Mouse (Mus musculus) forebrain, embryonic 14.5 days (tissue): ENCODE data around the gene Med4. TPM values are rescaled to one million over a fixed set of nuclear protein-coding genes. Genes with fewer than 3 reads are reported as not detected.
A peak's percentile ranks its signal among the peaks of the same experiment; 100 is the strongest.

Experiments used
- ATAC-seq: fragments of 200-750 bp; cut with Nextera tagmentation; 2 replicates; pipeline ENCODE4 v1.8.0; 2017; ENCODE audit warnings: mild to moderate bottlenecking, moderate library complexity
- DNase-seq: peaks from one replicate; pipeline ENCODE4 v3.0.0-alpha.2; 2015; ENCODE audit warnings: low spot score
- H3K27ac ChIP-seq: fragments of 300-500 bp; sonication (generic); 2 replicates; pipeline ENCODE4 v1.5.1; 2014; ENCODE audit warnings: low read depth, mild to moderate bottlenecking, control low read depth, low read length, moderate library complexity
- H3K27me3 ChIP-seq: fragments of 300-500 bp; sonication (generic); replicated peaks from 2 replicates; pipeline ENCODE4 v1.6.1; 2014; ENCODE audit warnings: low read length, control low read depth, mixed read lengths; ENCODE audit not compliant: control insufficient read depth, insufficient read depth
- H3K36me3 ChIP-seq: fragments of 300-500 bp; sonication (generic); 2 replicates; pipeline ENCODE4 v1.6.1; 2014; ENCODE audit warnings: low read length, control low read depth; ENCODE audit not compliant: control insufficient read depth, insufficient read depth
- H3K4me1 ChIP-seq: fragments of 300-500 bp; sonication (generic); 2 replicates; pipeline ENCODE4 v1.6.1; 2014; ENCODE audit warnings: antibody characterized with exemption, low read length, control low read depth; ENCODE audit not compliant: control insufficient read depth, insufficient read depth
- H3K4me2 ChIP-seq: fragments of 300-500 bp; sonication (generic); 2 replicates; pipeline ENCODE4 v1.6.1; 2014; ENCODE audit warnings: mild to moderate bottlenecking, control low read depth, low read length
- H3K4me3 ChIP-seq: fragments of 300-500 bp; sonication (generic); 2 replicates; pipeline ENCODE4 v1.5.1; 2014; ENCODE audit warnings: low read depth, low read length, control low read depth
- H3K9ac ChIP-seq: fragments of 300-500 bp; sonication (generic); 2 replicates; pipeline ENCODE4 v1.6.1; 2014; ENCODE audit warnings: mild to moderate bottlenecking, low read length, control low read depth, moderate library complexity
- H3K9me3 ChIP-seq: fragments of 300-500 bp; sonication (generic); replicated peaks from 2 replicates; pipeline ENCODE4 v1.6.1; 2016; ENCODE audit warnings: low read length, control low read depth, mixed read lengths; ENCODE audit not compliant: control insufficient read depth
- WGBS: fragments of 180-500 bp; shearing (Covaris S2); extraction: QIAGEN DNeasy Blood & Tissue Kit; methylation state at CpG from one replicate; pipeline ENCODE4 v1.1.7; 2014; 5-methylcytosine and 5-hydroxymethylcytosine counted together
- polyA plus RNA-seq: library from polyadenylated mRNA; unstranded; fragments of >200 nt; fragmentation: Nextera tagmentation; extraction: Ambion mirVana; gene quantifications from 2 replicates; pipeline ENCODE4 v1.2.1, GENCODE M21; 2014

Gene Med4
- polyA plus RNA-seq, 1 experiment from 2014 or later: 99.3 TPM

- ATAC-seq: peak; percentile 16; the same call in 1 of the 2 replicates
- peaks cover 31% of the 10 kb centered on the region for H3K4me1 ChIP-seq
- H3K27ac ChIP-seq: peak overlapping the region; percentile 52; the same call in 1 of the 2 replicates
Observed at GRCm38 (mm10) chr14:73474636-73475093, 35.2 kb upstream of the Med4 start.

GRCm38 (mm10) chr14:73475506-73475905 lies 34.3 kb upstream of the Med4 start:
- no peak for ATAC-seq
- H3K9me3 ChIP-seq: no peaks in the 10 kb centered on the region
- H3K4me3 ChIP-seq: no peak overlapping the region
- no peak overlapping the region for H3K4me2 ChIP-seq
- no peaks in the 10 kb centered on the region for H3K27me3 ChIP-seq
- H3K4me1 ChIP-seq: peaks cover 31% of the 10 kb centered on the region
- WGBS: 63% methylated on average over 7 of the region's 7 CpGs
- no peaks in the 10 kb centered on the region for H3K36me3 ChIP-seq
- DNase-seq: no peak
- 0 out of 2 replicates have a peak overlapping the region, but pooled peaks have one; percentile 55 for H3K27ac ChIP-seq
- H3K9ac ChIP-seq: no peak overlapping the region

More at GRCm38 (mm10) chr14:73474636-73475093, 35.2 kb upstream of the Med4 start:
- Histone ChIP-seq H3K4me2 (peak overlapping the region; percentile 18; the same call in 1 of the 2 replicates), H3K4me3 (no peak overlapping the region), H3K9me3 (no peaks in the 10 kb centered on the region), H3K9ac (no peak overlapping the region), H3K36me3 (no peaks in the 10 kb centered on the region), H3K27me3 (no peaks in the 10 kb centered on the region)
- peak; percentile 80 for DNase-seq
- 10% methylated on average over 7 of the region's 7 CpGs for WGBS

DNA sequence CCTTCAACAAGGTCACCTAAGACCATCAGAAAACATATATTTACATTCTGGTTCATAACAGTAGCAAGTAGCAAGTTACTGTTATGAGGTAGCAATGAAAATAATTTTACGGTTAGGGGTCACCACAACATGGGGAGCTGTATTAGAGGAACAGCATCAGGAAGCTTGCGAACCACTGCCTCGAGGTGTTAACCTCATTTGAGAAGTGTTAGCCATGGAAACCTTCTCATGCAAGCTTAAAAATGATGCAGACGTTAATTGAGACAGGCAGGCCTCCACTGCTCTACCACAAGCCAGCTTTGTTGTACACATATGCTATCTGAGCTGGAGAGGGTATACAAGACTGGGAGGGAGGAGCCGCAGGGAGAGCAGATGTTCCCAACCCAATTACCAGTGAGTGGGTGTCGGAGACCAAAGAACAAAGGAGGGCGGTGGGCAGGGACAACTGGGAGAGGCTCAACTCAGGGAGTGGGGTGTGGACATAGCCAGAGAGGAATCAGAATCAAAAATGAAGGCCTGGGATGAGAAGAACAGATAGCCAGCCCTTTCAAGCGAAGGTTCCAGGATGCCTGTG lies 33.4 kb upstream of the Med4 start:
- H3K4me3 ChIP-seq: no peak overlapping the region
- WGBS: 57% methylated on average over 8 of the region's 8 CpGs
- no peak overlapping the region for H3K9ac ChIP-seq
- peak; percentile 79 for ATAC-seq
- no peak overlapping the region for H3K4me2 ChIP-seq
- H3K4me1 ChIP-seq: peaks cover 31% of the 10 kb centered on the region
- H3K36me3 ChIP-seq: no peaks in the 10 kb centered on the region
- DNase-seq: peak; percentile 77
- no peaks in the 10 kb centered on the region for H3K27me3 ChIP-seq
- no peaks in the 10 kb centered on the region for H3K9me3 ChIP-seq
- peak overlapping the region; percentile 66 for H3K27ac ChIP-seq

GRCm38 (mm10) chr14:73477077-73477476 lies 32.7 kb upstream of the Med4 start:
- H3K4me2 ChIP-seq: no peak overlapping the region
- ATAC-seq: no peak
- no peak overlapping the region for H3K4me3 ChIP-seq
- 93% methylated on average over 10 of the region's 10 CpGs for WGBS
- peaks cover 31% of the 10 kb centered on the region for H3K4me1 ChIP-seq
- no peaks in the 10 kb centered on the region for H3K36me3 ChIP-seq
- no peaks in the 10 kb centered on the region for H3K9me3 ChIP-seq
- H3K27ac ChIP-seq: peak overlapping the region; percentile 66; the same call in 1 of the 2 replicates
- no peak for DNase-seq
- H3K9ac ChIP-seq: no peak overlapping the region
- no peaks in the 10 kb centered on the region for H3K27me3 ChIP-seq

GRCm38 (mm10) chr14:73478321-73478720 lies 31.5 kb upstream of the Med4 start:
- peaks cover 25% of the 10 kb centered on the region for H3K4me1 ChIP-seq
- H3K4me3 ChIP-seq: no peak overlapping the region
- no peak for DNase-seq
- no peak overlapping the region for H3K4me2 ChIP-seq
- H3K27ac ChIP-seq: no peak overlapping the region
- no peaks in the 10 kb centered on the region for H3K27me3 ChIP-seq
- no peak for ATAC-seq
- H3K9ac ChIP-seq: no peak overlapping the region
- H3K36me3 ChIP-seq: no peaks in the 10 kb centered on the region
- H3K9me3 ChIP-seq: no peaks in the 10 kb centered on the region
- WGBS: 83% methylated on average over 3 of the region's 3 CpGs

GRCm38 (mm10) chr14:73479771-73480170 lies 30.1 kb upstream of the Med4 start:
- no peak overlapping the region for H3K4me2 ChIP-seq
- H3K36me3 ChIP-seq: no peaks in the 10 kb centered on the region
- 11% methylated on average over 1 of the region's 1 CpGs for WGBS
- H3K9me3 ChIP-seq: no peaks in the 10 kb centered on the region
- H3K9ac ChIP-seq: no peak overlapping the region
- ATAC-seq (no peak), DNase-seq (peak; percentile 67)
- H3K27me3 ChIP-seq: no peaks in the 10 kb centered on the region
- H3K4me1 ChIP-seq: peaks cover 14% of the 10 kb centered on the region
- H3K27ac ChIP-seq: no peak overlapping the region
- H3K4me3 ChIP-seq: no peak overlapping the region

DNA sequence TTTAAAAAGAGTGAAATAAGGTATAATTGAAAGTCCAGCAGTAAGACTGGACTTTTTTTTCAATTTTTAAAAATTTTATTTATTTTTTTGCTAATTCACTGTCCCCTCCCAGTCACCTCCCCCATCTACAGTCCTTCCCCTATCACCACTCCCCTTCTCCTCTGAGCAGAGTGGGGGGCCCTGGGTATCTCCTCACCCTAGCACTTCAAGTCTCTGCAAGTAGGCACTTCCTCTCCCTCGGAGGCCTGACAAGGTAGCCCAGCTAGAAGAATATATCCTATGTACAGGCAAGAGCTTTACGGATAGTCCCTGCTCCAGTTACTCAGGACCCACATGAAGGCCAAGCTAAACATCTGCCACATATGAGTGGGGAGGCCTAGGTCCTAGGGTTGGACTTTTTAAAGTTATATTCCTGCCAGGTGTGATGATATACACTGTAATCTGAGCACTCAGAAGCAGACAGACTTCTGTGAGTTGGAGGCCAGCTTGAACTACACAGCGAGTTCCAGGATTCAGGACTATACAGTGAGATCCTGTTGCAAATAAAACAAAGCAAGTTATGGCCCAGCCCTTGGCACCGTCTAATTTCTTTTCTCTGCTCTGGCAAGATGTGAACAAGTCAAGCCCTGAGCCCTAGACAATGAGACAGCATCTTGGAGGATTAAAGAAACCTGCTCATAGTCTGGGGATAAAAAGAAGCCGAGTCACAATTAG lies 26.2 kb upstream of the Med4 start:
- DNase-seq (no peak), ATAC-seq (no peak)
- no peak overlapping the region for H3K4me3 ChIP-seq
- H3K4me2 ChIP-seq: no peak overlapping the region
- no peaks in the 10 kb centered on the region for H3K4me1 ChIP-seq
- no peaks in the 10 kb centered on the region for H3K36me3 ChIP-seq
- no peak overlapping the region for H3K27ac ChIP-seq
- H3K9me3 ChIP-seq: no peaks in the 10 kb centered on the region
- WGBS: 77% methylated on average over 5 of the region's 5 CpGs
- no peak overlapping the region for H3K9ac ChIP-seq
- no peaks in the 10 kb centered on the region for H3K27me3 ChIP-seq

DNA sequence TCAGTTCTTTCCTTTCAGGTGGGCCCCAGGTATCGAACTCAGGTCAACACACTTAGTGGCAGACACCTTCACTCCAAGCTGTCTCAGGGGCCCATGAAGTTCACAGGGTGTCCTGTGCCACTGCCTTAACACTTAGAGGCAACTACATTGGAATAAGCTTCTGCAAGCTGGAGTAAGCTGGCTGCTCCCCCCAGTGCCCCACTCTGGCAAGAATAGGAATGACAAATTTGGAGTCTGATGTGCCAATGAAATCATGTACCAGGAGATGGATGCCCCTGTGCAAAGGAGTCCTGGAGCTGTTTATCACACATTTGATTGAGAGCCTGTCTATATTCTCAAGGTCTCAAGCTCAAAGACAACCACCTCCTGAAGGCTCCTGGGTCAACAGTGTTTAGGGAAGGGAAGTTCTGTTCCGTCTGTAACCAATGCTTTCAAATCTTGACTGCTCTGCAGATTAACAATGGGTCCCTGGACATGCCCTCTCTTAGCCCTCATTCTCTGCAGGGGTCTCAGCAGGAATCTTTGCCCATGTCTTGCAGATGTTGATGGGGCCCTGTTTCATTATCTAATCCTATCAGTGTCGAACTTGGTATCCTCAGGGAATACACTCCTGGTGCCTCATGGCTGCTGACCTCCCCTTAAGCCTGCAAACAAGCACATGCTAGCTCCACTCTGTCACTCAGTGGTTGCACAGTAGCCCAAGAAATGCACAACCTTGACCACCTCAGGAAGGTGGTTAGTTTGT lies 25.3 kb upstream of the Med4 start:
- Histone ChIP-seq H3K4me3 (no peak overlapping the region), H3K4me1 (no peaks in the 10 kb centered on the region), H3K27ac (no peak overlapping the region), H3K9me3 (no peaks in the 10 kb centered on the region), H3K27me3 (no peaks in the 10 kb centered on the region), H3K4me2 (no peak overlapping the region), H3K36me3 (no peaks in the 10 kb centered on the region), H3K9ac (no peak overlapping the region)
- whole genome bisulfite sequencing: 76% methylated on average over 3 of the region's 3 CpGs
- ATAC-seq (no peak), DNase-seq (no peak)
